ENCODE assay signal across 8 mouse cellular contexts in the genomic region with DNA sequence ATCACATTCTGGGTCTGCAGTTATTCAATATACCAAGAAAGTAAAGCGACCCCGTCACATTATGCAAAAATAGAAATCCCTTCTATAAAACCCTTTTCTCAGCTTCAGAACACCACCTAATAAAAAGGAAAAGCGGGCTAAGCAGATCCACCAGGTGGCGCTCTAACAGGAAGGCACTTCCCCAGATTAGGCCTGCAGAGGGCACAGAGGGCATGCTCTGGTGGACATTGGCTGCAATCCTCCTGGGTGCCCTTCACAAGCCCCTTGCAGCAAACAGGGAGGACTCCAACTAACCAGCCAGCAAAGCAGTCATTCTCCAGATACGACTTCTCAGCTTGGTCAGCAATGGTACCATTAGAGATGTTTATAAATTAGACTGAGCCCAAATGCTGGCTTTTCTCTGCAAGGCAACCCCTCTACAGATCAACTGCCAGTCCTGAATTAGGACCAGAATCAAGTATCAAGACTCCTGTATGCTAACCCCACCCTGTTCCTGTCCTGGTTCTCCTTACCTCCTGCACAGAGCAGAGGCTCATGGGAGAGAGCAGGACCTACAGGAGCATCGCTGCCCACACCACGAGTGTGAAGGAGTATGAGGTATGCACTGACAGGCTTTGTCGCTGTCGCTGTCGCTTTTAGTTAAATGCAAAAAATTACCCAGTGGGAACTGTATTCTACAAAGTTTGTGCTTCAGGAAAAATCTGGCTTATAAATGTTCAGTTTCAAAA. TPM values are rescaled to one million over a fixed set of nuclear protein-coding genes. Genes with fewer than 3 reads are reported as not detected.
A peak's percentile ranks its signal among the peaks of the same experiment; 100 is the strongest.
DNase-seq lines count a peak whose midpoint lies in the region; ATAC-seq lines count a peak whose summit lies in the region.

No protein-coding gene starts in this region.

- H3K9me3 ChIP-seq in heart, embryonic 12.5 days (replicated peaks): peaks cover 5% of the 10 kb centered on the region; the same call in 1 of the 2 replicates
- no peaks in the 10 kb centered on the region for H3K9me3 ChIP-seq in hindbrain, embryonic 13.5 days
- H3K9me3 ChIP-seq in midbrain, embryonic 14.5 days (ENCODE audit: control insufficient read depth, low read length): no peaks in the 10 kb centered on the region

- H3K9ac ChIP-seq in heart, embryonic 12.5 days: no peak overlapping the region
- no peak overlapping the region for H3K9ac ChIP-seq in hindbrain, embryonic 13.5 days
- no peak overlapping the region for H3K9ac ChIP-seq in midbrain, embryonic 14.5 days (replicated peaks; ENCODE audit: low read length)

- H3K27me3 ChIP-seq in heart, embryonic 12.5 days (replicated peaks): no peaks in the 10 kb centered on the region
- H3K27me3 ChIP-seq in hindbrain, embryonic 13.5 days: no peaks in the 10 kb centered on the region
- H3K27me3 ChIP-seq in midbrain, embryonic 14.5 days (ENCODE audit: control insufficient read depth, insufficient read depth, low read length): no peaks in the 10 kb centered on the region

- peaks cover 15% of the 10 kb centered on the region for H3K36me3 ChIP-seq in heart, embryonic 12.5 days
- H3K36me3 ChIP-seq in hindbrain, embryonic 13.5 days: peaks cover 17% of the 10 kb centered on the region
- H3K36me3 ChIP-seq in midbrain, embryonic 14.5 days (ENCODE audit: control insufficient read depth, insufficient read depth, low read length): peaks cover 6% of the 10 kb centered on the region

- no peak overlapping the region for H3K4me2 ChIP-seq in heart, embryonic 12.5 days
- H3K4me2 ChIP-seq in hindbrain, embryonic 13.5 days: no peak overlapping the region
- no peak overlapping the region for H3K4me2 ChIP-seq in midbrain, embryonic 14.5 days (ENCODE audit: low read length)

- peak; percentile 94 for DNase-seq in heart, adult 11 months
- peak; percentile 61 for DNase-seq in cerebellum, adult 11 months
- DNase-seq in frontal cortex, adult 2 months (ENCODE audit: extremely low spot score in 1 of 2, low spot score in 1 of 2): peak; percentile 15 to 80
- DNase-seq in left cerebral cortex, adult 11 months (ENCODE audit: low spot score): peak; percentile 28
- DNase-seq in midbrain, embryonic 14.5 days: peak; percentile 85
- DNase-seq in spleen, postnatal 36 days (ENCODE audit: low spot score in 2 of 2): peak; percentile 64 to 73

- H3K27ac ChIP-seq in heart, embryonic 12.5 days (ENCODE audit: poor library complexity, severe bottlenecking): no peak overlapping the region
- no peak overlapping the region for H3K27ac ChIP-seq in hindbrain, embryonic 13.5 days
- no peak overlapping the region for H3K27ac ChIP-seq in midbrain, embryonic 14.5 days (replicated peaks; ENCODE audit: low read depth, low read length)

- no peak for ATAC-seq in heart, embryonic 12.5 days (ENCODE audit: insufficient number of reproducible peaks, low FRiP score)
- 0 out of 2 replicates have a peak, but pooled peaks have one; percentile 54 for ATAC-seq in hindbrain, embryonic 13.5 days (ENCODE audit: low FRiP score)
- ATAC-seq in midbrain, embryonic 14.5 days (ENCODE audit: low FRiP score, low TSS enrichment): no peak

- H3K4me3 ChIP-seq in heart, embryonic 12.5 days: no peak overlapping the region
- H3K4me3 ChIP-seq in hindbrain, embryonic 13.5 days: no peak overlapping the region
- H3K4me3 ChIP-seq in midbrain, embryonic 14.5 days (replicated peaks; ENCODE audit: low read depth, low read length): no peak overlapping the region

- 55% methylated on average over 10 of the region's 10 CpGs for WGBS in heart, embryonic 12.5 days
- 61% methylated on average over 10 of the region's 10 CpGs for WGBS in hindbrain, embryonic 13.5 days
- WGBS in midbrain, embryonic 14.5 days: 57% methylated on average over 10 of the region's 10 CpGs

- H3K4me1 ChIP-seq in heart, embryonic 12.5 days (replicated peaks): peaks cover 8% of the 10 kb centered on the region; the same call in 1 of the 2 replicates
- no peaks in the 10 kb centered on the region for H3K4me1 ChIP-seq in hindbrain, embryonic 13.5 days (replicated peaks)
- H3K4me1 ChIP-seq in midbrain, embryonic 14.5 days (ENCODE audit: control insufficient read depth, insufficient read depth, low read length): no peaks in the 10 kb centered on the region

RNA-seq across cellular contexts. Expression of a gene that starts 32.3 kb away (rescaled TPM):
- polyA plus RNA-seq in heart, embryonic 12.5 days (2016; fragmentation: Nextera tagmentation; extraction: Ambion mirVana): 275 and 278 TPM in 2 replicates
- polyA plus RNA-seq in frontal cortex, adult 2 months (2012; rRNA removed): 87.7 and 89.4 TPM in 2 replicates
- polyA plus RNA-seq in hindbrain, embryonic 13.5 days (2015; fragmentation: Nextera tagmentation; extraction: Ambion mirVana): 245 and 255 TPM in 2 replicates
- polyA plus RNA-seq in midbrain, embryonic 14.5 days (2014; fragmentation: Nextera tagmentation; extraction: Ambion mirVana): 234 and 245 TPM in 2 replicates

Comparison
In these comparisons a context has a peak if more than half of its experiments do, and no peak if none do; other contexts are left out.
1. DNase-seq: peak in every context shown above with its lines; median percentile 94 in heart, adult 11 months; 85 in midbrain, embryonic 14.5 days; 68 in spleen, postnatal 36 days; 61 in cerebellum, adult 11 months; 48 in frontal cortex, adult 2 months; 28 in left cerebral cortex, adult 11 months.